Mouse (Mus musculus) midbrain, embryonic 15.5 days (tissue): ENCODE measurements around the gene Angptl3. TPM values are rescaled to one million over a fixed set of nuclear protein-coding genes. Genes with fewer than 3 reads are reported as not detected.

Source experiments
- ATAC-seq: fragments of 200-750 bp; cut with Nextera tagmentation; replicated peaks from 2 replicates; pipeline ENCODE4 v1.8.0; 2017; ENCODE audit warnings: moderate TSS enrichment
- H3K27ac ChIP-seq: fragments of 300-500 bp; sonication (generic); 2 replicates; pipeline ENCODE4 v1.5.1; 2015; ENCODE audit warnings: mild to moderate bottlenecking, inconsistent platforms
- H3K27me3 ChIP-seq: fragments of 300-500 bp; sonication (generic); replicated peaks from 2 replicates; pipeline ENCODE4 v1.6.1; 2015; ENCODE audit warnings: inconsistent platforms
- H3K36me3 ChIP-seq: fragments of 300-500 bp; sonication (generic); replicated peaks from 2 replicates; pipeline ENCODE4 v1.6.1; 2015; ENCODE audit warnings: inconsistent platforms
- H3K4me1 ChIP-seq: fragments of 300-500 bp; sonication (generic); 2 replicates; pipeline ENCODE4 v1.6.1; 2015; ENCODE audit warnings: inconsistent platforms
- H3K4me2 ChIP-seq: fragments of 300-500 bp; sonication (generic); 2 replicates; pipeline ENCODE4 v1.6.1; 2015; ENCODE audit warnings: inconsistent platforms, mild to moderate bottlenecking, moderate library complexity
- H3K4me3 ChIP-seq: fragments of 300-500 bp; sonication (generic); 2 replicates; pipeline ENCODE4 v1.5.1; 2015; ENCODE audit warnings: mild to moderate bottlenecking, inconsistent platforms
- H3K9ac ChIP-seq: fragments of 300-500 bp; sonication (generic); 2 replicates; pipeline ENCODE4 v1.6.1; 2015; ENCODE audit warnings: mild to moderate bottlenecking, inconsistent platforms
- H3K9me3 ChIP-seq: fragments of 300-500 bp; sonication (generic); 2 replicates; pipeline ENCODE4 v1.6.1; 2016; ENCODE audit warnings: inconsistent platforms
- WGBS: fragments of 180-500 bp; shearing (Covaris S2); methylation state at CpG from one replicate; pipeline ENCODE4 v1.1.7; 2015; ENCODE audit warnings: mixed read lengths; 5-methylcytosine and 5-hydroxymethylcytosine counted together
- polyA plus RNA-seq: library from polyadenylated mRNA; unstranded; fragments of >200 nt; fragmentation: Nextera tagmentation; extraction: Ambion mirVana; gene quantifications from 2 replicates; pipeline ENCODE4 v1.2.1, GENCODE M21; 2015

The Angptl3 gene
- polyA plus RNA-seq, result 1.8 and 2.1 TPM in 2 replicates

GRCm38 (mm10) chr4:99030686-99031085 lies at the start of gene Angptl3:
Angptl3 (plus strand) TSS chr4:99030954.
- H3K27me3 ChIP-seq, result no peaks in the 10 kb centered on the region
- no peak within 1 kb of the TSS for H3K4me2 ChIP-seq
- 94% methylated on average over 2 of the region's 2 CpGs for WGBS
- H3K36me3 ChIP-seq, result no peaks in the 10 kb centered on the region
- H3K4me3 ChIP-seq, result no peak within 1 kb of the TSS
- no peaks in the 10 kb centered on the region for H3K9me3 ChIP-seq
- no peak within 1 kb of the TSS for H3K27ac ChIP-seq
- H3K4me1 ChIP-seq, result no peaks in the 10 kb centered on the region
- ATAC-seq, result no peak
- no peak within 1 kb of the TSS for H3K9ac ChIP-seq

DNA sequence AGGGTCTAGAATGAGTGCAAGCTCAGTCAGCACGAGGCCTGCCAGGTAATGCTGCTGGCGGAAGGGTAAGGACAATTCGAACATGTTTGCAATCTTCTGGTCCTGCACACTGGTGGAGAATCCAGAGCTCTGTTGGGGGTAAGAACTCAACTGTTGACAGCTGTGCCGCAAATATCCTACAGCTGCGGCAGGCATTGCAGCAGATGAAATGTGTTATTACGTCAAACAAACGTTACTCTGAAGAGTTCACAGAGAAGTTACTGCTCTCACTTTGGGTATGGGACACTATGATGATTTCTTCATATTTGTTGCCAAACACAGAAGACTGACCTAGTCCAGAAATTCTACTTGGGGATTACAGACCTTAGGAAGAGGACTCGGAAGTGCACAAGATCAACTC lies 46.1 kb upstream of the Angptl3 start:
- Histone ChIP-seq H3K4me1 (no peaks in the 10 kb centered on the region), H3K27me3 (no peaks in the 10 kb centered on the region), H3K9ac (no peak overlapping the region), H3K27ac (no peak overlapping the region), H3K36me3 (peaks cover 28% of the 10 kb centered on the region; the same call in 1 of the 2 replicates), H3K9me3 (no peaks in the 10 kb centered on the region), H3K4me3 (no peak overlapping the region), H3K4me2 (no peak overlapping the region)
- 93% methylated on average over 8 of the region's 8 CpGs for WGBS
- ATAC-seq, result no peak

GRCm38 (mm10) chr4:98993491-98993890 lies 37.3 kb upstream of the Angptl3 start:
- H3K4me2 ChIP-seq, result no peak overlapping the region
- 88% methylated on average over 4 of the region's 4 CpGs for WGBS
- no peaks in the 10 kb centered on the region for H3K9me3 ChIP-seq
- H3K4me3 ChIP-seq, result no peak overlapping the region
- no peak for ATAC-seq
- no peaks in the 10 kb centered on the region for H3K27me3 ChIP-seq
- H3K4me1 ChIP-seq, result no peaks in the 10 kb centered on the region
- H3K27ac ChIP-seq, result no peak overlapping the region
- H3K9ac ChIP-seq, result no peak overlapping the region
- peaks cover 11% of the 10 kb centered on the region; the same call in 1 of the 2 replicates for H3K36me3 ChIP-seq

DNA sequence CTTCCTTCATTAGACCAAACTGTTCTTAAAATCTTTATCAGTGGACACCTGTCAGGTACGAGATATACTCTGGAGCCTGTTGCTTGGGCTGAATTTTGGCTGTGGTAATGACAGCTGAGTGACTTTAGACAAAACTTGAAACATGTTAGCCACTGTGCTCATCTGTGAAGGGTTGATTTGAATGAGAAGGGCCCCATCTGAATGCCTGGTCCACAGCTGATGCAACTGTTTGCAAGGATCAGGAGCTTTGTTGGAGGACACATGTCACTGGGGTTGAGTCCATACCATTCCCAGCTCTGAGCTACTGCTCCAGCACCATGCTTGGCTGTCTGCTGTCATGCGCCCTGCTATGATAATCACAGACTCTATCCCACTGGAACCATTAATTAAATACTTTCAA lies 25.2 kb upstream of the Angptl3 start:
- Histone ChIP-seq H3K4me2 (no peak overlapping the region), H3K9me3 (no peaks in the 10 kb centered on the region), H3K4me1 (no peaks in the 10 kb centered on the region), H3K27me3 (no peaks in the 10 kb centered on the region), H3K27ac (no peak overlapping the region), H3K4me3 (no peak overlapping the region), H3K36me3 (peaks cover 12% of the 10 kb centered on the region; the same call in 1 of the 2 replicates), H3K9ac (no peak overlapping the region)
- no peak for ATAC-seq
- WGBS, result 93% methylated on average over 2 of the region's 2 CpGs

- Histone ChIP-seq H3K36me3 (peaks cover 12% of the 10 kb centered on the region; the same call in 1 of the 2 replicates), H3K27ac (no peak overlapping the region), H3K4me3 (no peak overlapping the region), H3K9me3 (no peaks in the 10 kb centered on the region), H3K27me3 (no peaks in the 10 kb centered on the region), H3K9ac (no peak overlapping the region), H3K4me2 (no peak overlapping the region), H3K4me1 (no peaks in the 10 kb centered on the region)
- WGBS, result 79% methylated on average over 2 of the region's 2 CpGs
- no peak for ATAC-seq
Measured at GRCm38 (mm10) chr4:99006319-99006718, 24.4 kb upstream of the Angptl3 start.

GRCm38 (mm10) chr4:99011039-99011438 lies 19.7 kb upstream of the Angptl3 start:
- ATAC-seq, result no peak
- Histone ChIP-seq H3K27ac (no peak overlapping the region), H3K36me3 (peaks cover 22% of the 10 kb centered on the region; the same call in 1 of the 2 replicates), H3K9me3 (no peaks in the 10 kb centered on the region), H3K4me1 (no peaks in the 10 kb centered on the region), H3K27me3 (no peaks in the 10 kb centered on the region), H3K4me3 (no peak overlapping the region), H3K9ac (no peak overlapping the region), H3K4me2 (no peak overlapping the region)
- WGBS, result 90% methylated on average over 4 of the region's 4 CpGs

GRCm38 (mm10) chr4:99022221-99022620 lies 8.5 kb upstream of the Angptl3 start:
- WGBS, result 93% methylated on average over 8 of the region's 8 CpGs

DNA sequence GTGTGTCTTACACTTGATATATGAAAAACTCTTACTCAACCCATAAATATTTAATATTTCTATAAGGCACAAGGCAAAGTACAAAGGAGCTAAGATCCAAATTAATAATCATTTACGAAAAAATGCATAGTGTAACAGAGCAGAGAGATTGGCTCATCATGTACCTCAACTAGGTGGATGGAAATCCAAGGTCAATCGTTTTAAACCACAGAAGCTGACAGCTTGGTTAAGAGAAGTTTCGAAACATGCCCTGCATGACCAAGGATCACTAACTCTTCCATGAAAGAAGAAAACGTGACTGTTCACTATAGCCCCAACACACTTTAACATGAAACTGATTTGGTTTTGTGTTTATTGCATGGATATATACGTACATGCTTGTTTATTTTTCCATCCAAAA lies 2.4 kb upstream of the Angptl3 start:
- WGBS, result 93% methylated on average over 5 of the region's 5 CpGs

More at GRCm38 (mm10) chr4:99022221-99022620, 8.5 kb upstream of the Angptl3 start:
- Histone ChIP-seq H3K9me3 (no peaks in the 10 kb centered on the region), H3K27me3 (no peaks in the 10 kb centered on the region), H3K9ac (no peak overlapping the region), H3K4me1 (no peaks in the 10 kb centered on the region), H3K4me2 (no peak overlapping the region), H3K4me3 (no peak overlapping the region), H3K36me3 (peaks cover 4% of the 10 kb centered on the region; the same call in 1 of the 2 replicates), H3K27ac (no peak overlapping the region)
- ATAC-seq, result no peak

GRCm38 (mm10) chr4:99032921-99033320 lies 2.2 kb downstream of the Angptl3 start:
- Histone ChIP-seq H3K4me1 (no peaks in the 10 kb centered on the region), H3K27me3 (no peaks in the 10 kb centered on the region), H3K4me2 (no peak overlapping the region), H3K4me3 (no peak overlapping the region), H3K36me3 (no peaks in the 10 kb centered on the region), H3K27ac (no peak overlapping the region), H3K9ac (no peak overlapping the region), H3K9me3 (no peaks in the 10 kb centered on the region)
- no peak for ATAC-seq
- 82% methylated on average over 4 of the region's 4 CpGs for WGBS

More for the DNA sequence above, 2.4 kb upstream of the Angptl3 start:
- H3K4me1 ChIP-seq, result no peaks in the 10 kb centered on the region
- no peak overlapping the region for H3K4me2 ChIP-seq
- H3K27ac ChIP-seq, result no peak overlapping the region
- no peak overlapping the region for H3K4me3 ChIP-seq
- H3K9ac ChIP-seq, result no peak overlapping the region
- H3K9me3 ChIP-seq, result no peaks in the 10 kb centered on the region
- ATAC-seq, result no peak
- H3K36me3 ChIP-seq, result no peaks in the 10 kb centered on the region
- H3K27me3 ChIP-seq, result no peaks in the 10 kb centered on the region

DNA sequence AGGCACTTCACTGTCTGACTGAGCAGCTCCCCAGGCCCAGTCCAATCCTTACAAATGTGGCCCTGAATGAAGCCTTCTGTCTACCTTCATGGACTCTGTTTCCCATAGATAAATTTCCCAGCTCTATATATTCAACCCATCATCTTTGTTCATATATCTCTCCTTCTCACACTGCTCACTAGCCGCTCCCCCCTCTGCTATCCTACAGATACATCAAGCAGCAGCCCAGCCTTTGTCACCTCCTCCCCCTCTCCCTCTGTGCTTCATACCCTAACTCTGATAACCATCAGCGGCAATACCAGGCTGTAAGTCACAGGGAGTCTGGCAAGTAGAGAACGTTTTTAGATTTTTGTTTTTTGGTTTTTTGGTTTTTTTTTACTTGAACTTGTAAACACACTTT lies 14.1 kb downstream of the Angptl3 start:
- H3K9ac ChIP-seq, result no peak overlapping the region
- no peaks in the 10 kb centered on the region for H3K4me1 ChIP-seq
- H3K27me3 ChIP-seq, result no peaks in the 10 kb centered on the region
- H3K27ac ChIP-seq, result no peak overlapping the region
- no peaks in the 10 kb centered on the region for H3K9me3 ChIP-seq
- no peak overlapping the region for H3K4me2 ChIP-seq
- WGBS, result 93% methylated on average over 3 of the region's 3 CpGs
- no peak for ATAC-seq
- peaks cover 32% of the 10 kb centered on the region for H3K36me3 ChIP-seq
- H3K4me3 ChIP-seq, result no peak overlapping the region

DNA sequence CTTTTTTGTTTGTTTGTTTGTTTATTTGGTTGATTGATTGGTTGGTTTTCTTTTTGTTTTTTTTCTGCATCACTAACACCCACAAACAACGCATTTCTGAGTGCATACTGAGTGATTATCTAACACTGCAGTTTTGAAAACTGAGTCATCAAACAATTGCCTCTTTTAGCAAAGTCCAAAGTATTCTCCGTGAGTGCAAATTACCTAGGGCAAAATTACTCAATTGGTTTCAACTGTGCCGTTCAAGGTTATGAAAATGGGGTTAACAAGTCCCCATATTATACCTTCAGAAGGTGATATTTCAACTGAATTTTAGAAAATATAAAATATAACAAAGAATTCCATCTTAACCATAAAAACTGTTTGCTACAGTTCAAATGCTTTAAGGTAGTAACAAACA lies 15.7 kb downstream of the Angptl3 start:
- H3K4me3 ChIP-seq, result no peak overlapping the region
- H3K4me1 ChIP-seq, result no peaks in the 10 kb centered on the region
- ATAC-seq, result no peak
- WGBS, result 83% methylated on average over 3 of the region's 3 CpGs
- peaks cover 25% of the 10 kb centered on the region for H3K36me3 ChIP-seq
- H3K9ac ChIP-seq, result no peak overlapping the region
- H3K27ac ChIP-seq, result no peak overlapping the region
- no peaks in the 10 kb centered on the region for H3K9me3 ChIP-seq
- H3K4me2 ChIP-seq, result no peak overlapping the region
- no peaks in the 10 kb centered on the region for H3K27me3 ChIP-seq

- no peak for ATAC-seq
- Histone ChIP-seq H3K4me2 (no peak overlapping the region), H3K4me3 (no peak overlapping the region), H3K9ac (no peak overlapping the region), H3K27me3 (no peaks in the 10 kb centered on the region), H3K27ac (no peak overlapping the region), H3K4me1 (no peaks in the 10 kb centered on the region), H3K36me3 (peaks cover 11% of the 10 kb centered on the region; the same call in 1 of the 2 replicates), H3K9me3 (no peaks in the 10 kb centered on the region)
- WGBS, result 90% methylated on average over 2 of the region's 2 CpGs
Measured at GRCm38 (mm10) chr4:99048581-99048980, 17.8 kb downstream of the Angptl3 start.

DNA sequence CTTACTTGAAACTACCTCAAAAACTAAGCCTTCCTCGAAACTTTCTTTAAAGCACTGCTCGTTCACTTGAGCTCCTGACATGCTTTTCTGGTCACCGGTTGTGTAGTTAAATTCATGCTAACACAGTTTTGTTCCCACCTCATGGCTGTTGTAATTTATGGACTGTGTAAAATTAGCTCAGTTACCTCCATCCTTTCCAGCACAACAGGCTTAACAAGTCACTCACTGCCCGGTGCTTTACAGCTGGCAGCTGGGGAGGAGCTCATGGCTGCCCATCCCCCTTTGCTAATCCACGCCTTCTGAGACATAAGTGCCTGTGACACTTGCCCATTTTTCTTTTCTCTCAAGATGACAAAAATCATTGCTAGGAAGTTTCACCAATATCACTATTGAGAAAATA lies 33.8 kb downstream of the Angptl3 start:
- Histone ChIP-seq H3K9ac (no peak overlapping the region), H3K4me3 (no peak overlapping the region), H3K4me1 (no peaks in the 10 kb centered on the region), H3K36me3 (peaks cover 20% of the 10 kb centered on the region; the same call in 1 of the 2 replicates), H3K27ac (no peak overlapping the region), H3K4me2 (no peak overlapping the region), H3K27me3 (no peaks in the 10 kb centered on the region), H3K9me3 (no peaks in the 10 kb centered on the region)
- 39% methylated on average over 5 of the region's 5 CpGs for WGBS
- ATAC-seq, result no peak
